Mouse (Mus musculus): ENCODE data around the gene R3hdm1. TPM values are rescaled to one million over a fixed set of nuclear protein-coding genes. Genes with fewer than 3 reads are reported as not detected.

R3hdm1 gene
- polyA plus RNA-seq (2012; rRNA removed) = 15.3 and 21.4 TPM in 2 replicates

DNA sequence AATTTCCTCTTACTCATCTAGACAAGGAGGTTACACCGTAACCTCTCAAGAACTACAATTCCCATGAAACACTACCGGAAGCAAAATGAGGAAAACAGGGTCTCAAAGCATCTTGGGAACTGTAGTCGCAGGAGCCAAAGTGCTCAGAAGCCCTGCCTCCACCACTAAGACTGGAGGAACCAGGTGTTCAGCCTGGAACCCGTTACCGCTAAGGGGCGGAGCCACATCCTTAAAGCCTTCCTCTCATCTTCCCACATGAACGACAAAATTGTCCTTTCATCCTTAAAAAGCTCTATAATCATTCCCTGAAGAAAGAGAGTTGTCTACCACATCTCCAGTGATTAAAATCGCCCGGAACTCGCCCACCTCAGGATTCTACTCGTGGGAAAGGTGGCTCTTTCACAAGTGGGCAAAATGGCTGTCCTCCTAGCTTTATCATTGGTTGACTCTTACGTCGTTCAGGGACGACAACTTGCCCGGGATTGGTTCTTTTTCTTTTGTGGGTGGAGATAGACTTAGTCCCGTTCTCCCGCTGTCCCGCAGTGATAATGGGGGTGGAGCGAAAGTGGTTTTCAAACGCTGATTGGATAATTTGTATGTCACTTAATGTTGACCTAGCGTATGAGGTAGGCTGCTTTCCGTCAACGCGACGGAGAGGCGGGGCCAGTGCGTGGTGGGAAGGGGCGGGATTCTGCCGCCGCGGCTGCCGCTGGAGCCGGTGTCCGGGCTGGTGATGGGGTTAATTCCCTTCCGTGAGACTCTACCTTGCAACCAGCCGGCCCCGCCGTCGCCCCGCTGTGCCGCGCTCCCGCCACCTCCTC, at the start of gene R3hdm1, which contains the start of gene Zranb3:
Gene R3hdm1, plus strand, starts transcription at position 661 of the 821 bp plus-strand sequence.
Gene Zranb3, minus strand, starts transcription at position 407 of the 821 bp plus-strand sequence.

GRCm38 (mm10) chr1:128243627-128243995, 140.5 kb downstream of the R3hdm1 start, which contains the start of gene Ubxn4:
Gene Ubxn4, plus strand, starts transcription at chr1:128243964.

Other genes starting within 250 kb of the R3hdm1 start
- gene Map3k19, start 248.3 kb upstream of the R3hdm1 start, polyA plus RNA-seq (2012; rRNA removed) = not detected in 2 replicates
- gene Rab3gap1, start 234.5 kb upstream of the R3hdm1 start, polyA plus RNA-seq (2012; rRNA removed) = 9.9 and 13.6 TPM in 2 replicates
- 0.28 and 0.31 TPM in 2 replicates for gene Zranb3, start 254 bp upstream of the R3hdm1 start, polyA plus RNA-seq (2012; rRNA removed)
- gene Ubxn4, start 140.7 kb downstream of the R3hdm1 start, polyA plus RNA-seq (2012; rRNA removed) = 7.0 and 7.7 TPM in 2 replicates
- 0.09 and 0.15 TPM in 2 replicates for gene Lct, start 225.0 kb downstream of the R3hdm1 start, polyA plus RNA-seq (2012; rRNA removed)